Mouse (Mus musculus) layer of hippocampus, adult 2 months (tissue): ENCODE data around the gene Icam4. TPM values are rescaled to one million over a fixed set of nuclear protein-coding genes. Genes with fewer than 3 reads are reported as not detected.
A peak's percentile ranks its signal among the peaks of the same experiment; 100 is the strongest.
"Not testable (repeated sequence)": the region's sequence is repeated elsewhere in the genome, so short reads cannot be mapped to it uniquely, and the experiment has no call there.

Source experiments
- DNase-seq, 2 experiments: peaks; one replicate each; pipeline ENCODE4 v3.0.0; 2022; ENCODE audit warnings: low spot score in 2 of 2
- H3K27ac ChIP-seq: fragments of 200-600 bp; 2 replicates; pipeline ENCODE4 v1.8.1; 2022
- H3K4me3 ChIP-seq: fragments of 200-600 bp; 2 replicates; pipeline ENCODE4 v1.8.1; 2022; ENCODE audit warnings: mild to moderate bottlenecking
- CTCF ChIP-seq: fragments of 200-600 bp; conservative IDR thresholded peaks from 2 replicates; pipeline ENCODE4 v1.8.1; 2022; ENCODE audit warnings: antibody characterized with exemption, mild to moderate bottlenecking, moderate library complexity
- long read RNA-seq, 2 experiments: library from polyadenylated mRNA; stranded (forward); transcript quantifications; one replicate each; pipeline ENCODE4 v2.0.0; 2021; ENCODE audit warnings: borderline mapping rate in 2 of 2
- total RNA-seq, 2 experiments: library from RNA; stranded (reverse); gene quantifications; 2 replicates each; pipeline ENCODE4 v1.2.3; 2021

Icam4 gene
- total RNA-seq: under 1 TPM; 0.83 to 0.84 TPM
- long read RNA-seq, experiment 1, partial matches to known transcripts: 0 of 2 reads
- long read RNA-seq, experiment 1, other reads (novel, unspliced or antisense): 0 of 2 reads
- long read RNA-seq, experiment 2, partial matches to known transcripts: 0 of 3 reads
- long read RNA-seq, experiment 2, other reads (novel, unspliced or antisense): 0 of 3 reads

- peak within 1 kb of the TSS; percentile 46; the same call in 1 of the 2 replicates for H3K27ac ChIP-seq
- H3K4me3 ChIP-seq: peak within 1 kb of the TSS; percentile 44
- DNase-seq: peak in 1 of 2 experiments; percentile 81
- TF ChIP-seq CTCF: peak; percentile 96
These were observed at the start of gene Icam4 for GRCm38 (mm10) chr9:21029291-21030054. TSS of gene Icam4 (plus strand) at chr9:21029373.

- H3K4me3 ChIP-seq: no peak overlapping the region
- no peak for DNase-seq
- TF ChIP-seq CTCF: no peak
- no peak overlapping the region for H3K27ac ChIP-seq
These were observed 49.4 kb upstream of the Icam4 start for GRCm38 (mm10) chr9:20979769-20980168.

DNA sequence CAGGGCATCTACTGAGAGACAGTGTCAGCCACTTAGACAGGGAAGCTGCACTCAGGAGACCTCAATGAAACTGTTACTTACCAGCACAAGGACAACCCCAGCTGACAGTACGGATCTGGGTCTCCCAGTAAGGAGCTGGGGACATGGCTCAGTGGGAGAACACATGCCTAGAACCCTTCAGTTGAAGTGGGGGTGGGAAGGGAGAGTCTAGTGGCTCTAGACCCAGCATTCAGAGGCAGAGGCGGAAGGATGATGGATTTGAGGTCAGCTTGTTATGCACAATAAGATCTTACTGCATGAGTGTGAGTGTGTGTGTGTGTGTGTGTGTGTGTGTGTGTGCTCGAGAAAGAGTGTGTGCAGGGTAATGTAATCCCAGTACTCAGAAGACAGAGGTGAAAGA, 47.0 kb upstream of the Icam4 start:
- H3K4me3 ChIP-seq: no peak overlapping the region
- H3K27ac ChIP-seq: no peak overlapping the region
- no peak for DNase-seq
- TF ChIP-seq CTCF: no peak

GRCm38 (mm10) chr9:20983169-20983568, 46.0 kb upstream of the Icam4 start:
- no peak for TF ChIP-seq CTCF
- no peak for DNase-seq
- no peak overlapping the region for H3K4me3 ChIP-seq
- no peak overlapping the region for H3K27ac ChIP-seq

DNA sequence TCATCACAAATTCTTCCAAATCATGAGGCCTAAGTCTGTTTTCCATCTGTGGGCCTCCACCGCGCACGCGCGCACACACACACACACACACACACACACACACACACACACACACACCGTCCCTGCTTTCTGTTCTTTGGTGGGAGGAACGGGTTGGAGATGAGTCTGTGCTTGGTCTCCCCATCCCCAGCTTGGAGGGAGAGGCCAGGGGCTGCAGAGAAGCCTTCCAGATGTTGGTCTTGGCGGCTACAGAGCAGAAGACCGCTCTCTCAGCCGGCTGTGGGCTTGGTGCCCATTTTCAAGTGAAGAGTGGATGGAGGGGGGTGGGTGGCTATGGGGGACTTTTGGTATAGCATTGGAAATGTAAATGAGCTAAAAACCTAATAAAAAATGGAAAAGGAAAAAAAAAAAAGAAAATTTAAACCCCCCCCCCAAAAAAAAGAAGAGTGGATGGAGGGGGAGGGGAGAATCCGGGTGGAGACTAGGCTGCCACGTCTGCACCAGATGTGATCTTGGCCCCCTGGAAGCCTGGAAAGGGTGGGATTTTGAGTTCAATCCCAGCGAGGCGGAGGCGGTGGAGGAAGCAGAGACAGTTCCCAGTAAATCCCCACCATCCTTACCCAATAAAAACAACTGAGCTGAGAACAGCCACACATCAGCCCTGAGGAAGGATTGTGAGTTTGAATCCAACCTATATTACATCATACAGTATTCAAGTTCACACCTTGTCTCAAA, 42.1 kb upstream of the Icam4 start:
- no peak for TF ChIP-seq CTCF
- no peak overlapping the region for H3K4me3 ChIP-seq
- H3K27ac ChIP-seq: no peak overlapping the region
- no peak for DNase-seq

GRCm38 (mm10) chr9:20987953-20988352, 41.2 kb upstream of the Icam4 start:
- no peak for DNase-seq
- no peak for TF ChIP-seq CTCF

GRCm38 (mm10) chr9:20990861-20991260, 38.3 kb upstream of the Icam4 start:
- no peak overlapping the region for H3K4me3 ChIP-seq
- no peak for TF ChIP-seq CTCF
- DNase-seq: no peak
- H3K27ac ChIP-seq: no peak overlapping the region

More at GRCm38 (mm10) chr9:20987953-20988352, 41.2 kb upstream of the Icam4 start:
- H3K27ac ChIP-seq: no peak overlapping the region
- no peak overlapping the region for H3K4me3 ChIP-seq

DNA sequence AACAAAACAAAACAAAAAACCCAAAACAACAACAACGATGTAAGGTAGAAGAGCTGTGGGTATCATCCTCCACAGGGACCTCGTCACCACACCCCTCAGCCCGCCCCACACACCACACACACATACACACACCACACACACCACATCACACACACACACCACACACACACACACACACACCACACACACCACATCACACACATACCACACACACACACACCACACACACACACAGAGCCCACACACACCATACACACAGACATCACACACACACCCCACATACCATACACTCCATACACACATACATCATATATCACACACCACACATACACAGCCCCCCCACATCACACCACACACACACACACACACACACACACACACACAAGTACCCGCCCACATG, 37.6 kb upstream of the Icam4 start:
- no peak for DNase-seq
- no peak for TF ChIP-seq CTCF
- no peak overlapping the region for H3K27ac ChIP-seq
- no peak overlapping the region for H3K4me3 ChIP-seq

DNA sequence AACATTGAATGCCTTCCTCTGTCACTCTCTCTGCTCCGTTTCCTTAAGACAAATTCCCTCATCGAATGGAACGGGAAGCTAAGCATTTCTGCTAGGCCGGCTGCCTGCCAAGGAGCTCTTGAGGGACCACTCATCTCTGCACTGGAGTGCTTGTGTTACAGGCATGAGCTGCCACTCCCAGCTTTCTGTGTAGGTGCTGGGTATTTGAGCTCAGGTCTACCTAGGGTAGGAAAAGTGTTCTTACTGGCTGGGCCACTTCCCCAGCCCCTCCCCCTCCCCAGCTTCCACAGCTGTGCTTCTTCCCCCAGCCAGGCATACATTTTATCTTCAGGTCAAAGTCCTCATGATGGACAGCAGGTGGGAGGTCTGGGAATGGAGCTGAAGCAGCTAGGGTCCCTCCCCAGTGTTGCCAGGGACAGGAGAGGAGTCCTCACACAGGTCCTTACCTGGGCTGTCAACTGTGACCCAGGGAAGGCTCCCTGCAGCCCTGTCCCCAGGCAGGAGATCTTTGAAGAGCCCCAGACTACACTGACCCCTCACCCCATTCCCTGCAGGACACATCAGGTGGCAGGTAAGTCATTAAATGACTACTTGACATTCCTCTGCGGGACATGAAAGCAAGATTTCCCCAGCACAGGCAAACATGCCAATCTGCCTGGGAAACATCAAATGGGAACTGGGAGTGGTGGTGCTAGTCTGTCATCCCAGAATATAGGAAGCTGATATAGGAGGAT, 35.8 kb upstream of the Icam4 start:
- Histone ChIP-seq H3K4me3 (no peak overlapping the region), H3K27ac (no peak overlapping the region)
- TF ChIP-seq CTCF: no peak
- no peak for DNase-seq

DNA sequence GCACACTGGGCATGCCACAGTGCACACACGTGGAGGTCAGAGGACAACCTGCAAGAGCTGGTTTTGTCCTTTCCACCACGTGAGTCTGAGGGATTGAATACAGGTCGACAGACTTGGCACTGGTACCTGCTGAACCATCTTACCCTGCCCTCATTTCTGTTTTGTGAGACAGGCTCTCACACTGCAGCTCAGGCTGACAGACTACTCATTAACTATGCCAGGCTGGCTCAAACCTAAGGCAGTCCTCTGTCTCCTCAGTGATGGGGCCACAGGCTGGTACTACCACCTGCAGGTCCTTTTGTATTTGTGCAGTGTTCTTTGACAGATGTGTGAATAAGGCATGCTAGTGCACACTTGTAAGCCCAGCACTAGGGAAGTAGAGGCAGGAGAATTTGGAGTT, 34.1 kb upstream of the Icam4 start:
- H3K27ac ChIP-seq: no peak overlapping the region
- no peak for DNase-seq
- no peak for TF ChIP-seq CTCF
- no peak overlapping the region for H3K4me3 ChIP-seq

- no peak for DNase-seq
- no peak for TF ChIP-seq CTCF
These were observed 32.1 kb upstream of the Icam4 start for GRCm38 (mm10) chr9:20997065-20997464.

GRCm38 (mm10) chr9:20998337-20998736, 30.8 kb upstream of the Icam4 start:
- TF ChIP-seq CTCF: peak; percentile 75
- DNase-seq, H3K4me3 ChIP-seq, H3K27ac ChIP-seq: not testable (repeated sequence)

More at GRCm38 (mm10) chr9:20997065-20997464, 32.1 kb upstream of the Icam4 start:
- no peak overlapping the region for H3K4me3 ChIP-seq
- H3K27ac ChIP-seq: no peak overlapping the region

GRCm38 (mm10) chr9:21000811-21001210, 28.4 kb upstream of the Icam4 start:
- H3K27ac ChIP-seq: no peak overlapping the region
- TF ChIP-seq CTCF: peak; percentile 59
- DNase-seq: no peak
- H3K4me3 ChIP-seq: no peak overlapping the region
